Mouse (Mus musculus) liver, adult 2 months (tissue): ENCODE data around the gene Slc17a9. TPM values are rescaled to one million over a fixed set of nuclear protein-coding genes. Genes with fewer than 3 reads are reported as not detected.

ENCODE experiments used
- DNase-seq: peaks from one replicate; pipeline ENCODE4 v3.0.0-alpha.2; 2011; ENCODE audit warnings: low read depth, low spot score; ENCODE audit errors: extremely low read depth
- H3K27ac ChIP-seq: fragments of 200-500 bp; replicated peaks from 2 replicates; pipeline ENCODE4 v1.5.1; 2012; ENCODE audit warnings: low read depth, mild to moderate bottlenecking, control low read depth, inconsistent platforms, low read length; ENCODE audit not compliant: insufficient read depth
- H3K27me3 ChIP-seq: fragments of 200-500 bp; 2 replicates; pipeline ENCODE4 v1.6.1; 2012; ENCODE audit warnings: mild to moderate bottlenecking, moderate library complexity, low read length, inconsistent platforms; ENCODE audit not compliant: control insufficient read depth, insufficient read depth
- H3K36me3 ChIP-seq: fragments of 200-500 bp; 2 replicates; pipeline ENCODE4 v1.6.1; 2012; ENCODE audit warnings: low read length, inconsistent platforms; ENCODE audit not compliant: control insufficient read depth, insufficient read depth
- H3K4me1 ChIP-seq: fragments of 200-500 bp; 2 replicates; pipeline ENCODE4 v1.6.1; 2011; ENCODE audit warnings: low read length; ENCODE audit not compliant: control insufficient read depth, insufficient read depth
- H3K4me3 ChIP-seq: fragments of 200-500 bp; 2 replicates; pipeline ENCODE4 v1.5.1; 2011; ENCODE audit warnings: low read depth, mild to moderate bottlenecking, control low read depth, low read length, moderate library complexity; ENCODE audit not compliant: insufficient read depth
- H3K79me2 ChIP-seq: fragments of 200-500 bp; 2 replicates; pipeline ENCODE4 v1.6.1; 2012; ENCODE audit warnings: inconsistent platforms, mild to moderate bottlenecking, low read length, moderate library complexity; ENCODE audit not compliant: control insufficient read depth, insufficient read depth
- H3K9ac ChIP-seq: fragments of 200-500 bp; 2 replicates; pipeline ENCODE4 v1.6.1; 2012; ENCODE audit warnings: low read depth, mild to moderate bottlenecking, control low read depth, inconsistent platforms, low read length
- CTCF ChIP-seq: fragments of 200-500 bp; IDR thresholded peaks from 2 replicates; pipeline ENCODE4 v1.5.1; 2011; ENCODE audit warnings: low read depth, low read length, control low read depth
- POLR2A ChIP-seq: fragments of 200-500 bp; IDR thresholded peaks from 2 replicates; pipeline ENCODE4 v1.6.1; 2011; ENCODE audit warnings: low read length, control low read depth; ENCODE audit not compliant: insufficient read depth; ENCODE audit errors: extremely low read depth
- WGBS: fragments of 180-500 bp; shearing (Covaris S2); methylation state at CpG from one replicate; pipeline ENCODE4 v1.1.7; 2018; 5-methylcytosine and 5-hydroxymethylcytosine counted together
- polyA plus RNA-seq: library from polyadenylated mRNA; depleted of rRNA; stranded (reverse); fragments of >200 nt; gene quantifications from 2 replicates; pipeline ENCODE4 v1.2.3, GENCODE M21; 2012; rRNA removed
- total RNA-seq: library from RNA; depleted of rRNA; stranded (reverse); fragments of >200 nt; gene quantifications from 2 replicates; pipeline ENCODE4 v1.2.3, GENCODE M21; 2014; rRNA removed

Slc17a9 gene
- total and polyA plus RNA-seq, 2 experiments = 3.5 to 10.9 TPM

DNA sequence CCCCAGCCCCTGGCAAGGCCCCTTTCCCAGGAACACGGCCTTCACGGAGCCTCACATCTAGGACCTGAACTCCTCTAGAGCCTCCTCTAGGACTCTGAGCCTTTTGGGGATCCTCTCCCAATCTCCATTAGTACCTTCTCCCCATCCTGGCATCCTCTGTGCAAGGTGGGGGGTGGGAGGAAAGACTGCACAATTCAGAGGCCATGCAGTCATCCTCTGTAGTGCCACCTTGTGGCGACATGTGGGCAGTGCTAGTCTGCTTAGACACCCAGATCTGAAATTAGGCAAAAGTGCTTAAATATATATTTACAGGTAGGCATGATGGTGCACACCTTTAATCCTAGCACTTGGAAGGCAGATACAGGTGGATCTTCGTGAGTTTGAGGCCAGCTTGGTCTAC is 66.6 kb downstream of the Slc17a9 start:
- Histone ChIP-seq H3K9ac (no peak overlapping the region), H3K36me3 (no peaks in the 10 kb centered on the region), H3K4me3 (no peak overlapping the region), H3K27me3 (no peaks in the 10 kb centered on the region), H3K27ac (no peak overlapping the region), H3K79me2 (no peaks in the 10 kb centered on the region), H3K4me1 (peaks cover 17% of the 10 kb centered on the region)
- 48% methylated on average over 4 of the region's 4 CpGs for WGBS
- TF ChIP-seq CTCF (peak; percentile 81), POLR2A (no peak)
- DNase-seq = peak; percentile 23

Other genes starting within 250 kb of the Slc17a9 start
- gene Ntsr1, start 225.3 kb upstream of the Slc17a9 start, total RNA-seq = not detected in 2 replicates
- gene Ntsr1, start 225.3 kb upstream of the Slc17a9 start, polyA plus RNA-seq = not detected in 2 replicates
- 4.8 and 4.9 TPM in 2 replicates for gene Mrgbp, start 144.0 kb upstream of the Slc17a9 start, total RNA-seq
- gene Mrgbp, start 144.0 kb upstream of the Slc17a9 start, polyA plus RNA-seq = 6.7 and 9.5 TPM in 2 replicates
- gene Ogfr, start 136.0 kb upstream of the Slc17a9 start, total RNA-seq = 42.9 and 44.4 TPM in 2 replicates
- gene Ogfr, start 136.0 kb upstream of the Slc17a9 start, polyA plus RNA-seq = 23.1 and 29.1 TPM in 2 replicates
- gene Col9a3, start 127.5 kb upstream of the Slc17a9 start, total RNA-seq = 0.27 TPM in 1 of 2 replicates, not detected in the other
- 0.12 and 0.14 TPM in 2 replicates for gene Col9a3, start 127.5 kb upstream of the Slc17a9 start, polyA plus RNA-seq
- gene Tcfl5, start 82.6 kb upstream of the Slc17a9 start, total RNA-seq = not detected in 2 replicates
- gene Tcfl5, start 82.6 kb upstream of the Slc17a9 start, polyA plus RNA-seq = not detected in 2 replicates
- 26.0 and 27.1 TPM in 2 replicates for gene Dido1, start 15.3 kb upstream of the Slc17a9 start, total RNA-seq
- 7.3 and 10.0 TPM in 2 replicates for gene Dido1, start 15.3 kb upstream of the Slc17a9 start, polyA plus RNA-seq
- gene Gid8, start 15.1 kb upstream of the Slc17a9 start, total RNA-seq = 52.4 and 54.7 TPM in 2 replicates
- gene Gid8, start 15.1 kb upstream of the Slc17a9 start, polyA plus RNA-seq = 23.6 and 24.3 TPM in 2 replicates
- not detected in 2 replicates for gene Bhlhe23, start 51.6 kb downstream of the Slc17a9 start, total RNA-seq
- gene Bhlhe23, start 51.6 kb downstream of the Slc17a9 start, polyA plus RNA-seq = not detected in 2 replicates
- 9.7 and 14.2 TPM in 2 replicates for gene Ythdf1, start 195.7 kb downstream of the Slc17a9 start, total RNA-seq
- gene Ythdf1, start 195.7 kb downstream of the Slc17a9 start, polyA plus RNA-seq = 25.7 and 35.4 TPM in 2 replicates
- gene Birc7, start 203.8 kb downstream of the Slc17a9 start, total RNA-seq = not detected in 2 replicates
- gene Birc7, start 203.8 kb downstream of the Slc17a9 start, polyA plus RNA-seq = not detected in 2 replicates
- 0.13 and 1.5 TPM in 2 replicates for gene Nkain4, start 229.4 kb downstream of the Slc17a9 start, total RNA-seq
- gene Nkain4, start 229.4 kb downstream of the Slc17a9 start, polyA plus RNA-seq = 1.5 and 1.6 TPM in 2 replicates
- 15.7 and 18.4 TPM in 2 replicates for gene Arfgap1, start 242.0 kb downstream of the Slc17a9 start, total RNA-seq
- gene Arfgap1, start 242.0 kb downstream of the Slc17a9 start, polyA plus RNA-seq = 22.7 and 29.0 TPM in 2 replicates